12 mouse cellular contexts compared by ENCODE assay signal in genomic region chr3:84346456-84347150, GRCm38 (mm10). TPM values are rescaled to one million over a fixed set of nuclear protein-coding genes. Genes with fewer than 3 reads are reported as not detected.
DNase-seq lines count a peak whose midpoint lies in the region; ATAC-seq and TF ChIP-seq lines count a peak whose summit lies in the region.
"Had no signal": no experiment of that assay in that cellular context is flagged by ENCODE, and none has a peak within 500 bp of the region (broad histone marks: within the 10 kb centered on the region; RNA-seq: fewer than 3 reads in every experiment).

No protein-coding gene starts in this region.

- in situ Hi-C loops in CH12.LX (cut with MboI; ENCODE audit: low pct_ligation_motif_present, low pct_unique_long_range_greater_than_20kb, low sequenced_read_pairs), result loop anchor here (25.0 kb wide), 2 partner anchors 316 to 541 kb away; partner anchors contain the start of gene Tmem154

- no peak for ATAC-seq in kidney, postnatal 0 days (replicated peaks; ENCODE audit: low FRiP score, low read depth)
- ATAC-seq in hindbrain, postnatal 0 days, result no peak

- no peak overlapping the region for H3K27ac ChIP-seq in kidney, postnatal 0 days
- H3K27ac ChIP-seq in CH12.LX (ENCODE audit: insufficient read depth, low read depth), result no peak overlapping the region
- no peak overlapping the region for H3K27ac ChIP-seq in hindbrain, postnatal 0 days
- H3K27ac ChIP-seq: embryonic facial prominence, embryonic 15.5 days; heart, embryonic 13.5 days had no signal

- H3K9ac ChIP-seq in kidney, postnatal 0 days (ENCODE audit: low read depth, low read length), result no peak overlapping the region
- H3K9ac ChIP-seq in CH12.LX (ENCODE audit: insufficient read depth, low read depth), result no peak overlapping the region
- H3K9ac ChIP-seq in hindbrain, postnatal 0 days (replicated peaks; ENCODE audit: low read length), result no peak overlapping the region
- H3K9ac ChIP-seq: embryonic facial prominence, embryonic 15.5 days had no signal

- dilution Hi-C loops in CH12.LX (cut with MboI; ENCODE audit: extremely low pct_ligation_motif_present, extremely low pct_unique_long_range_greater_than_20kb, low sequenced_read_pairs), result no loop called here

- TF ChIP-seq RAD21 in CH12.LX (IDR thresholded peaks at IDR 0.05; ENCODE audit: low read depth, low read length), result peak; percentile 8

- peaks cover 9% of the 10 kb centered on the region; the same call in 1 of the 2 replicates for H3K4me1 ChIP-seq in kidney, postnatal 0 days (replicated peaks; ENCODE audit: insufficient read depth, low read length)
- peaks cover 4 to 24% of the 10 kb centered on the region in 2 experiments for H3K4me1 ChIP-seq in CH12.LX (ENCODE audit: control insufficient read depth in 1 of 2, insufficient read depth in 2 of 2)
- peaks cover 16% of the 10 kb centered on the region for H3K4me1 ChIP-seq in hindbrain, postnatal 0 days (ENCODE audit: insufficient read depth, low read length)

- TF ChIP-seq CTCF in kidney, postnatal 0 days (IDR thresholded peaks at IDR 0.05; ENCODE audit: low read depth), result peak; percentile 49
- peak in 1 of 2 experiments; percentile 32; a peak in 2 of 4 replicates for TF ChIP-seq CTCF in CH12.LX (conservative IDR thresholded peaks at IDR 0.05 in 1 of 2, IDR thresholded peaks at IDR 0.05 in 1 of 2; ENCODE audit: low read depth in 2 of 2, low read length in 2 of 2)
- TF ChIP-seq CTCF in hindbrain, postnatal 0 days (IDR thresholded peaks at IDR 0.05; ENCODE audit: low read depth), result peak; percentile 59

- no peaks in the 10 kb centered on the region for H3K36me3 ChIP-seq in kidney, postnatal 0 days (ENCODE audit: insufficient read depth, low read length)
- H3K36me3 ChIP-seq in CH12.LX (replicated peaks in 1 of 2; ENCODE audit: control insufficient read depth in 1 of 2, insufficient read depth in 1 of 2, low read length in 1 of 2), result no peaks in the 10 kb centered on the region
- H3K36me3 ChIP-seq in hindbrain, postnatal 0 days (ENCODE audit: insufficient read depth, low read length), result no peaks in the 10 kb centered on the region
- H3K36me3 ChIP-seq: embryonic facial prominence, embryonic 15.5 days; heart, embryonic 13.5 days had no signal

- WGBS in kidney, postnatal 0 days, result 24% methylated on average over 10 of the region's 10 CpGs
- WGBS in hindbrain, postnatal 0 days, result 20% methylated on average over 10 of the region's 10 CpGs

- peak; percentile 20 to 26 for DNase-seq in cerebellum, postnatal 14 days
- DNase-seq in cerebellum, adult 9-10 months, result no peak
- peak; percentile 78 for DNase-seq in kidney, postnatal 0 days (ENCODE audit: low spot score)
- no peak for DNase-seq in kidney, postnatal 36 days
- DNase-seq in CH12.LX (ENCODE audit: extremely low read depth), result no peak
- DNase-seq in hindbrain, postnatal 0 days (ENCODE audit: low spot score), result peak; percentile 73
- no peak for DNase-seq in right cerebral cortex, postnatal 4 days
- DNase-seq in layer of hippocampus, adult 18-20 months (ENCODE audit: low spot score in 2 of 2), result no peak
- DNase-seq: kidney, adult 18-20 months; thymus, postnatal 25 days had no signal

- no peaks in the 10 kb centered on the region for H3K79me2 ChIP-seq in CH12.LX (replicated peaks; ENCODE audit: control insufficient read depth, extremely low read depth, insufficient read depth, poor library complexity, severe bottlenecking)

- no peak overlapping the region for H3K4me3 ChIP-seq in kidney, postnatal 0 days (replicated peaks; ENCODE audit: low read depth, low read length)
- H3K4me3 ChIP-seq in CH12.LX (replicated peaks in 1 of 3; ENCODE audit: low read depth in 2 of 3, low read length in 2 of 3, poor library complexity in 1 of 3), result no peak overlapping the region
- H3K4me3 ChIP-seq in hindbrain, postnatal 0 days (ENCODE audit: low read length), result no peak overlapping the region
- H3K4me3 ChIP-seq: embryonic facial prominence, embryonic 15.5 days had no signal

- no peak for TF ChIP-seq EP300 in CH12.LX (IDR thresholded peaks at IDR 0.05; ENCODE audit: low read length)

- no peaks in the 10 kb centered on the region for H3K9me3 ChIP-seq in kidney, postnatal 0 days (replicated peaks; ENCODE audit: low read length)
- no peaks in the 10 kb centered on the region for H3K9me3 ChIP-seq in CH12.LX (replicated peaks; ENCODE audit: low read length)
- no peaks in the 10 kb centered on the region for H3K9me3 ChIP-seq in hindbrain, postnatal 0 days (ENCODE audit: low read length)
- H3K9me3 ChIP-seq: embryonic facial prominence, embryonic 15.5 days; heart, embryonic 13.5 days had no signal

- no peak overlapping the region for H3K4me2 ChIP-seq in kidney, postnatal 0 days (ENCODE audit: low read length)
- no peak overlapping the region for H3K4me2 ChIP-seq in CH12.LX (ENCODE audit: insufficient read depth, low read depth, poor library complexity, severe bottlenecking)
- H3K4me2 ChIP-seq in hindbrain, postnatal 0 days (ENCODE audit: low read depth, low read length), result no peak overlapping the region
- H3K4me2 ChIP-seq: embryonic facial prominence, embryonic 15.5 days had no signal

- H3K27me3 ChIP-seq in kidney, postnatal 0 days (ENCODE audit: insufficient read depth, low read length), result no peaks in the 10 kb centered on the region
- H3K27me3 ChIP-seq in CH12.LX (replicated peaks), result no peaks in the 10 kb centered on the region
- H3K27me3 ChIP-seq in hindbrain, postnatal 0 days (ENCODE audit: insufficient read depth, low read length), result no peaks in the 10 kb centered on the region
- H3K27me3 ChIP-seq: embryonic facial prominence, embryonic 15.5 days had no signal

- no peak for TF ChIP-seq POLR2A in CH12.LX (IDR thresholded peaks at IDR 0.05; ENCODE audit: low read depth, low read length)

TF ChIP-seq in CH12.LX, 34 proteins besides CTCF, POLR2A, EP300 and RAD21:
- TF ChIP-seq RCOR1 (conservative IDR thresholded peaks at IDR 0.05; ENCODE audit: low read depth, low read length) (no peak), TCF12 (IDR thresholded peaks at IDR 0.05; ENCODE audit: low read depth, low read length) (no peak), SMC3 (IDR thresholded peaks at IDR 0.05; ENCODE audit: low read depth, low read length) (peak; percentile 32; the same call in 1 of the 2 replicates), ELF1 (IDR thresholded peaks at IDR 0.05; ENCODE audit: low read depth, low read length) (no peak)

RNA-seq across cellular contexts. Expression of gene Trim2, which starts 39.9 kb away (rescaled TPM):
- polyA plus RNA-seq in kidney, postnatal 0 days (2015; fragmentation: Nextera tagmentation; extraction: Ambion mirVana), result 23.0 and 24.1 TPM in 2 replicates
- total RNA-seq in CH12.LX (2012; rRNA removed) (2.1 and 2.4 TPM in 2 replicates), CH12.LX (2014; rRNA removed) (2.1 and 2.5 TPM in 2 replicates)
- polyA plus RNA-seq in CH12.LX (2012; ENCODE audit: insufficient read length, low read depth), result 3.3 and 3.6 TPM in 2 replicates
- 217 and 236 TPM in 2 replicates for total RNA-seq in hindbrain, postnatal 0 days (2014; rRNA removed)
- polyA plus RNA-seq in hindbrain, postnatal 0 days (2015; fragmentation: Nextera tagmentation; extraction: Ambion mirVana), result 116 and 130 TPM in 2 replicates
- 100 to 1,000 TPM; 438 to 456 TPM for total RNA-seq in layer of hippocampus, adult 18-20 months (2021)

Comparison
In these comparisons a context has a peak if more than half of its experiments do, and no peak if none do; other contexts are left out.
1. DNase-seq: peak in cerebellum, postnatal 14 days (2 of 2), kidney, postnatal 0 days (single experiment) and hindbrain, postnatal 0 days (single experiment); none in cerebellum, adult 9-10 months (single experiment), kidney, postnatal 36 days (0 of 2), CH12.LX (single experiment), right cerebral cortex, postnatal 4 days (single experiment) and layer of hippocampus, adult 18-20 months (0 of 2).
2. RNA of gene Trim2, which starts 39.9 kb away (total RNA-seq): 438 to 456 TPM in layer of hippocampus, adult 18-20 months and 217 to 236 TPM in hindbrain, postnatal 0 days; 2.1 to 2.5 TPM in CH12.LX; every median in the first group is over 10 times any median in the second.